Comparison of ENCODE assay signal across 1 mouse cellular context in genomic region chr12:102054155-102054554, GRCm38 (mm10).
A peak's percentile ranks its signal among the peaks of the same experiment; 100 is the strongest.
TF ChIP-seq lines count a peak whose summit lies in the region.

No protein-coding gene starts in this region.

TF ChIP-seq in CH12.LX, 34 proteins besides CTCF, POLR2A, EP300 and RAD21 (continued from another document):
- TF ChIP-seq NRF1 (IDR thresholded peaks at IDR 0.05; ENCODE audit: low read depth, low read length) (no peak), SMC3 (IDR thresholded peaks at IDR 0.05; ENCODE audit: low read depth, low read length) (peak; percentile 58)
